Mouse (Mus musculus): ENCODE measurements around the gene Hypk. TPM values are rescaled to one million over a fixed set of nuclear protein-coding genes. Genes with fewer than 3 reads are reported as not detected.

Gene Hypk
- polyA plus RNA-seq (2014; fragmentation: Nextera tagmentation; extraction: Ambion mirVana), result 128 and 157 TPM in 2 replicates

- WGBS, result 78% methylated on average over 4 of the region's 4 CpGs
- DNase-seq (ENCODE audit: low spot score), result no peak
- no peak within 1 kb of the TSS for H3K4me3 ChIP-seq (ENCODE audit: low read depth, low read length)
Measured at GRCm38 (mm10) chr2:121452990-121453389, at the start of gene Hypk. Gene Hypk (plus strand): TSS chr2:121453290.

GRCm38 (mm10) chr2:121403296-121403695, 49.8 kb upstream of the Hypk start:
- Histone ChIP-seq H3K4me3 (ENCODE audit: low read depth, low read length) (no peak overlapping the region), H3K9ac (replicated peaks; ENCODE audit: low read length) (no peak overlapping the region), H3K9me3 (replicated peaks; ENCODE audit: control insufficient read depth, low read length) (no peaks in the 10 kb centered on the region), H3K27me3 (ENCODE audit: control insufficient read depth, insufficient read depth, low read length) (no peaks in the 10 kb centered on the region), H3K27ac (replicated peaks; ENCODE audit: low read depth, low read length) (no peak overlapping the region), H3K36me3 (replicated peaks; ENCODE audit: control insufficient read depth, insufficient read depth, low read depth, low read length) (no peaks in the 10 kb centered on the region), H3K4me2 (ENCODE audit: low read depth, low read length) (no peak overlapping the region), H3K4me1 (ENCODE audit: control insufficient read depth, insufficient read depth, low read length) (no peaks in the 10 kb centered on the region)
- ATAC-seq (replicated peaks; ENCODE audit: insufficient number of reproducible peaks, low FRiP score, low TSS enrichment, low read depth) (no peak), DNase-seq (ENCODE audit: low spot score) (no peak)

More at GRCm38 (mm10) chr2:121452990-121453389, at the start of gene Hypk:
- ATAC-seq (replicated peaks; ENCODE audit: insufficient number of reproducible peaks, low FRiP score, low TSS enrichment, low read depth), result no peak
- no peak within 1 kb of the TSS for H3K4me2 ChIP-seq (ENCODE audit: low read depth, low read length)
- H3K27ac ChIP-seq (replicated peaks; ENCODE audit: low read depth, low read length), result no peak within 1 kb of the TSS
- H3K9ac ChIP-seq (replicated peaks; ENCODE audit: low read length), result no peak within 1 kb of the TSS
- no peaks in the 10 kb centered on the region for H3K4me1 ChIP-seq (ENCODE audit: control insufficient read depth, insufficient read depth, low read length)
- H3K27me3 ChIP-seq (ENCODE audit: control insufficient read depth, insufficient read depth, low read length), result no peaks in the 10 kb centered on the region
- H3K36me3 ChIP-seq (replicated peaks; ENCODE audit: control insufficient read depth, insufficient read depth, low read depth, low read length), result no peaks in the 10 kb centered on the region; the same call in 1 of the 2 replicates
- no peaks in the 10 kb centered on the region for H3K9me3 ChIP-seq (replicated peaks; ENCODE audit: control insufficient read depth, low read length)

DNA sequence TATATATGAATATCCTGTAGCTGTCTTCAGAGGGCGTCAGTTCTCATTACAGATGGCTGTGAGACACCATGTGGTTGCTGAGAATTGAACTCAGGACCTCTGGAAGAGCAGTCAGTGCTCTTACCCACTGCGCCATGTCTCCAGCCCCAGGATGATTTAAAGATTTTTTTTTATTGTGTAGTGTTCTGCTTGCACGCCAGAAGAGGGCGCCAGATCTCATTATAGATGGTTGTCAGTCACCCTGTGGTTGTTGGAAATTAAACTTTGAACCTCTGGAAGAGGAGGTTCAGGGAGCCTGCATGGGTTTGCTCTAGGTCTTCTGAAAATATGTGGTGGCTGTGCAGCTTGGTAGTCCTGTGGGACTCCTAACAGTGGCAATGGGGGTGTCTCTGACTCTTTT, 44.9 kb upstream of the Hypk start:
- WGBS, result 28% methylated on average over 4 of the region's 4 CpGs
- H3K36me3 ChIP-seq (replicated peaks; ENCODE audit: control insufficient read depth, insufficient read depth, low read depth, low read length), result no peaks in the 10 kb centered on the region
- no peaks in the 10 kb centered on the region for H3K4me1 ChIP-seq (ENCODE audit: control insufficient read depth, insufficient read depth, low read length)
- no peak overlapping the region for H3K4me2 ChIP-seq (ENCODE audit: low read depth, low read length)
- H3K9ac ChIP-seq (replicated peaks; ENCODE audit: low read length), result no peak overlapping the region
- ATAC-seq (replicated peaks; ENCODE audit: insufficient number of reproducible peaks, low FRiP score, low TSS enrichment, low read depth) (no peak), DNase-seq (ENCODE audit: low spot score) (peak; percentile 27)
- no peak overlapping the region for H3K27ac ChIP-seq (replicated peaks; ENCODE audit: low read depth, low read length)
- no peak overlapping the region for H3K4me3 ChIP-seq (ENCODE audit: low read depth, low read length)
- H3K27me3 ChIP-seq (ENCODE audit: control insufficient read depth, insufficient read depth, low read length), result no peaks in the 10 kb centered on the region
- H3K9me3 ChIP-seq (replicated peaks; ENCODE audit: control insufficient read depth, low read length), result no peaks in the 10 kb centered on the region

DNA sequence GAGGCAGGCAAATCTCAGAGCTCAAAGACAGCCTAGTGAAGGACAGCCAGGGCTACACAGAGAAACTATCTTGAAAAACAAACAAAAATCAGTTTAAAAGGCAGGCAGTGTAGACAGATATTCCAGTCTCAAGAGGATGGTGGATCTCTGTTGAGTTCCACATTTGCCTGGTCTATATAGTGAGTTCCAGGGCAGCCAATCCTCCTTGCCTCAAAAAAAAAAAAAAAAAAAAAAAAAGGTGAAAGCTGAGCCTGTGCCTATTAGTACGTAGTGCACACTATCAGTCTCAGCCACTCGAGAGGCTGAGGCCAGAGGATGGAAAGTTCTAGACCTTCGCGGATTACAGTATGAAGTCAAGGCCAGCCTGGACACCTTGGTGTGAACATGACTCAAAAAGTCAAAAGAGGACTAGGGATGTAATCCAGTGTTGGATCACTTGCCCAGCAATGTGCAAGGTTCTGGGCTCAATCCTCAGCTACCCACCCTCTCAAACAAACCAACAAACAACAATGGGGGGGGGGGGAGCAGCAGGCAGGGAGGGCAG, 40.2 kb upstream of the Hypk start:
- 0 out of 2 replicates have a peak, but pooled peaks cover 3% of the 10 kb centered on the region for H3K36me3 ChIP-seq (replicated peaks; ENCODE audit: control insufficient read depth, insufficient read depth, low read depth, low read length)
- DNase-seq (ENCODE audit: low spot score) (no peak), ATAC-seq (replicated peaks; ENCODE audit: insufficient number of reproducible peaks, low FRiP score, low TSS enrichment, low read depth) (peak; percentile 5; the same call in 1 of the 2 replicates)
- H3K4me2 ChIP-seq (ENCODE audit: low read depth, low read length), result peak overlapping the region; percentile 61
- H3K9me3 ChIP-seq (replicated peaks; ENCODE audit: control insufficient read depth, low read length), result no peaks in the 10 kb centered on the region
- peak overlapping the region; percentile 63 for H3K9ac ChIP-seq (replicated peaks; ENCODE audit: low read length)
- 18% methylated on average over 4 of the region's 4 CpGs for WGBS
- peak overlapping the region; percentile 97 for H3K27ac ChIP-seq (replicated peaks; ENCODE audit: low read depth, low read length)
- H3K4me1 ChIP-seq (ENCODE audit: control insufficient read depth, insufficient read depth, low read length), result no peaks in the 10 kb centered on the region
- peak overlapping the region; percentile 99 for H3K4me3 ChIP-seq (ENCODE audit: low read depth, low read length)
- H3K27me3 ChIP-seq (ENCODE audit: control insufficient read depth, insufficient read depth, low read length), result no peaks in the 10 kb centered on the region

- H3K27ac ChIP-seq (replicated peaks; ENCODE audit: low read depth, low read length), result peak within 1 kb of the TSS; percentile 97
- peak within 1 kb of the TSS; percentile 99 for H3K4me3 ChIP-seq (ENCODE audit: low read depth, low read length)
- no peaks in the 10 kb centered on the region for H3K27me3 ChIP-seq (ENCODE audit: control insufficient read depth, insufficient read depth, low read length)
- H3K36me3 ChIP-seq (replicated peaks; ENCODE audit: control insufficient read depth, insufficient read depth, low read depth, low read length), result peaks cover 7% of the 10 kb centered on the region; the same call in 1 of the 2 replicates
- no peaks in the 10 kb centered on the region for H3K4me1 ChIP-seq (ENCODE audit: control insufficient read depth, insufficient read depth, low read length)
- peak; percentile 99 for ATAC-seq (replicated peaks; ENCODE audit: insufficient number of reproducible peaks, low FRiP score, low TSS enrichment, low read depth)
- no peaks in the 10 kb centered on the region for H3K9me3 ChIP-seq (replicated peaks; ENCODE audit: control insufficient read depth, low read length)
- H3K9ac ChIP-seq (replicated peaks; ENCODE audit: low read length), result peak within 1 kb of the TSS; percentile 98
- under 1% methylated on average over 62 of the region's 68 CpGs for WGBS
- H3K4me2 ChIP-seq (ENCODE audit: low read depth, low read length), result peak within 1 kb of the TSS; percentile 61
- peak; percentile 98 for DNase-seq (ENCODE audit: low spot score)
Measured at GRCm38 (mm10) chr2:121413387-121414042, 39.6 kb upstream of the Hypk start, which contains the start of the genes Pdia3 and Catsper2. Gene Pdia3 (plus strand): TSS chr2:121413775. Gene Catsper2 (minus strand): TSS chr2:121413792.

- WGBS, result under 1% methylated on average over 26 of the region's 32 CpGs
- H3K36me3 ChIP-seq (replicated peaks; ENCODE audit: control insufficient read depth, insufficient read depth, low read depth, low read length), result peaks cover 7% of the 10 kb centered on the region
- no peaks in the 10 kb centered on the region for H3K4me1 ChIP-seq (ENCODE audit: control insufficient read depth, insufficient read depth, low read length)
- DNase-seq (ENCODE audit: low spot score) (peak; percentile 51), ATAC-seq (replicated peaks; ENCODE audit: insufficient number of reproducible peaks, low FRiP score, low TSS enrichment, low read depth) (peak; percentile 22)
- H3K9ac ChIP-seq (replicated peaks; ENCODE audit: low read length), result peak overlapping the region; percentile 98
- H3K4me3 ChIP-seq (ENCODE audit: low read depth, low read length), result peak overlapping the region; percentile 99
- H3K27me3 ChIP-seq (ENCODE audit: control insufficient read depth, insufficient read depth, low read length), result no peaks in the 10 kb centered on the region
- peak overlapping the region; percentile 57 for H3K4me2 ChIP-seq (ENCODE audit: low read depth, low read length)
- peak overlapping the region; percentile 97 for H3K27ac ChIP-seq (replicated peaks; ENCODE audit: low read depth, low read length)
- no peaks in the 10 kb centered on the region for H3K9me3 ChIP-seq (replicated peaks; ENCODE audit: control insufficient read depth, low read length)
Measured at GRCm38 (mm10) chr2:121414139-121414685, 38.9 kb upstream of the Hypk start.

DNA sequence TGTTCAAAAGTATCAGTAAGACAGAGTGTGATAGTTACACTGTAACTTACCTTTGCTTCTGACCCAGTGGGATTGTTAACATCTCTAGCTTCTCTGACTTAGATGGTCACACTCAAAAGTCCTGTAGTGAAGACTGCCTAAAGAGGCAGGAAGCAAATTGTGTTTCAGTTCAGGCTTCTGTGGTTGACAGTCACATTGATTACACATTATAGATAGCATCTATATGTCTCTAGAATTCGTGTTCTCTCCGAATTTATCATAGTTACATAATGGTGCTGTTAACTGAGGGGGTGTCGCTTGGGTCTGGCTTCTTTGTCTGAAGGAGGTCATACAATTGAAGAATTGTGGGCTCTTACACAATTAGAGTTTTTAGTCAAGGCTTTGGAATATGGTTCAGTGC, 38.0 kb upstream of the Hypk start:
- 62% methylated on average over 3 of the region's 3 CpGs for WGBS
- Histone ChIP-seq H3K9me3 (replicated peaks; ENCODE audit: control insufficient read depth, low read length) (no peaks in the 10 kb centered on the region), H3K36me3 (replicated peaks; ENCODE audit: control insufficient read depth, insufficient read depth, low read depth, low read length) (peaks cover 7% of the 10 kb centered on the region), H3K27me3 (ENCODE audit: control insufficient read depth, insufficient read depth, low read length) (no peaks in the 10 kb centered on the region), H3K4me2 (ENCODE audit: low read depth, low read length) (peak overlapping the region; percentile 57), H3K4me3 (ENCODE audit: low read depth, low read length) (peak overlapping the region; percentile 99), H3K27ac (replicated peaks; ENCODE audit: low read depth, low read length) (no peak overlapping the region), H3K4me1 (ENCODE audit: control insufficient read depth, insufficient read depth, low read length) (no peaks in the 10 kb centered on the region), H3K9ac (replicated peaks; ENCODE audit: low read length) (peak overlapping the region; percentile 40)
- no peak for DNase-seq (ENCODE audit: low spot score)
- no peak for ATAC-seq (replicated peaks; ENCODE audit: insufficient number of reproducible peaks, low FRiP score, low TSS enrichment, low read depth)

DNA sequence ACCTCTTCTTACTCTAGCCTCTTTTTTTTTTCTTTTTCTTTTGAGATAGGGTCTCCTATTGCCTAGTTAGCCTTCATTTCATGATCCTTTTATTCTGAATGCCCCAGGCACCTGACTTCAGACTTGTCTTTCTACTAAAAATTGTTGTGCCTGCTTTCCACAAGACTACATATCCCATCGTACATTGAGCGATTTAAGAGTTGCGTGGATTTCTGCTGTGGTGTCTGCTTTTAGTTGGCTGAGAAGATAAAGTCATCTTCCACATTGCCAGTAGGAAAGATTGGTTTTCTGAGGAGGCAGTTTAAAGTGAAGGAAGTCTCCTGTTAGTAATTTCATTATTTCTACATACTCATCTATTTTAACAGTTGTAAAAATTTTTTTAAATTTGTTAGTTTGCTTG, 37.5 kb upstream of the Hypk start:
- peak overlapping the region; percentile 99 for H3K4me3 ChIP-seq (ENCODE audit: low read depth, low read length)
- peak overlapping the region; percentile 57 for H3K4me2 ChIP-seq (ENCODE audit: low read depth, low read length)
- 87% methylated on average over 3 of the region's 3 CpGs for WGBS
- no peak overlapping the region for H3K9ac ChIP-seq (replicated peaks; ENCODE audit: low read length)
- H3K9me3 ChIP-seq (replicated peaks; ENCODE audit: control insufficient read depth, low read length), result no peaks in the 10 kb centered on the region
- no peak for ATAC-seq (replicated peaks; ENCODE audit: insufficient number of reproducible peaks, low FRiP score, low TSS enrichment, low read depth)
- H3K36me3 ChIP-seq (replicated peaks; ENCODE audit: control insufficient read depth, insufficient read depth, low read depth, low read length), result peaks cover 7% of the 10 kb centered on the region
- no peaks in the 10 kb centered on the region for H3K4me1 ChIP-seq (ENCODE audit: control insufficient read depth, insufficient read depth, low read length)
- no peak overlapping the region for H3K27ac ChIP-seq (replicated peaks; ENCODE audit: low read depth, low read length)
- DNase-seq (ENCODE audit: low spot score), result no peak
- no peaks in the 10 kb centered on the region for H3K27me3 ChIP-seq (ENCODE audit: control insufficient read depth, insufficient read depth, low read length)

All from embryonic facial prominence, embryonic 11.5 days (tissue).